25 mouse cellular contexts compared by ENCODE assay signal in genomic region chr12:62563799-62564198, GRCm38 (mm10).
"Had no signal": no experiment of that assay in that cellular context is flagged by ENCODE, and none has a peak within 500 bp of the region (broad histone marks: within the 10 kb centered on the region; RNA-seq: fewer than 3 reads in every experiment).

No protein-coding gene starts in this region.

- H3K9me3 ChIP-seq: heart, embryonic 10.5 days; heart, embryonic 12.5 days; hindbrain, embryonic 10.5 days; hindbrain, embryonic 12.5 days; limb, embryonic 10.5 days; limb, embryonic 12.5 days; liver, embryonic 12.5 days had no signal

- H3K4me3 ChIP-seq: gastrocnemius, adult 2 months; heart, embryonic 10.5 days; heart, embryonic 12.5 days; hindbrain, embryonic 10.5 days; hindbrain, embryonic 12.5 days; layer of hippocampus, adult 2 months; left cerebral cortex, adult 2 months; limb, embryonic 10.5 days; limb, embryonic 12.5 days; liver, embryonic 12.5 days had no signal

- H3K36me3 ChIP-seq: heart, embryonic 10.5 days; heart, embryonic 12.5 days; hindbrain, embryonic 10.5 days; hindbrain, embryonic 12.5 days; limb, embryonic 10.5 days; limb, embryonic 12.5 days; liver, embryonic 12.5 days had no signal

- DNase-seq: forebrain, postnatal 0 days; gastrocnemius, adult 2 months; gastrocnemius, postnatal 10 days; gastrocnemius, postnatal 25 days; heart, adult 18-20 months; heart, postnatal 10 days; heart, postnatal 4 days; kidney, adult 11 months; kidney, adult 8-10 months; kidney, postnatal 10 days; kidney, postnatal 25 days; kidney, postnatal 4 days had no signal

- ATAC-seq: forebrain, postnatal 0 days; hindbrain, embryonic 16.5 days; inflammation-experienced regulatory T-cells, adult 6 months; liver, embryonic 12.5 days had no signal

- H3K27ac ChIP-seq: gastrocnemius, adult 2 months; heart, embryonic 10.5 days; hindbrain, embryonic 10.5 days; hindbrain, embryonic 12.5 days; hindbrain, embryonic 14.5 days; layer of hippocampus, adult 2 months; left cerebral cortex, adult 2 months; limb, embryonic 10.5 days; limb, embryonic 12.5 days; liver, embryonic 12.5 days; liver, embryonic 14.5 days had no signal

- H3K27me3 ChIP-seq: heart, embryonic 12.5 days; hindbrain, embryonic 12.5 days; limb, embryonic 12.5 days; liver, embryonic 12.5 days had no signal

- H3K4me1 ChIP-seq: heart, embryonic 10.5 days; heart, embryonic 12.5 days; hindbrain, embryonic 10.5 days; hindbrain, embryonic 12.5 days; limb, embryonic 10.5 days; limb, embryonic 12.5 days; liver, embryonic 12.5 days had no signal

- H3K9ac ChIP-seq: forebrain, postnatal 0 days; heart, embryonic 12.5 days; hindbrain, embryonic 12.5 days; hindbrain, embryonic 14.5 days; limb, embryonic 12.5 days; liver, embryonic 12.5 days; liver, embryonic 14.5 days had no signal

- H3K4me2 ChIP-seq: heart, embryonic 12.5 days; hindbrain, embryonic 12.5 days; hindbrain, embryonic 14.5 days; limb, embryonic 12.5 days; liver, embryonic 12.5 days had no signal
